Mouse (Mus musculus) forebrain, embryonic 14.5 days (tissue): ENCODE measurements around the gene Ndufb10. TPM values are rescaled to one million over a fixed set of nuclear protein-coding genes. Genes with fewer than 3 reads are reported as not detected.

Source experiments
- ATAC-seq: fragments of 200-750 bp; cut with Nextera tagmentation; 2 replicates; pipeline ENCODE4 v1.8.0; 2017; ENCODE audit warnings: mild to moderate bottlenecking, moderate library complexity
- DNase-seq: peaks from one replicate; pipeline ENCODE4 v3.0.0-alpha.2; 2015; ENCODE audit warnings: low spot score
- H3K27ac ChIP-seq: fragments of 300-500 bp; sonication (generic); 2 replicates; pipeline ENCODE4 v1.5.1; 2014; ENCODE audit warnings: low read depth, mild to moderate bottlenecking, control low read depth, low read length, moderate library complexity
- H3K27me3 ChIP-seq: fragments of 300-500 bp; sonication (generic); replicated peaks from 2 replicates; pipeline ENCODE4 v1.6.1; 2014; ENCODE audit warnings: low read length, control low read depth, mixed read lengths; ENCODE audit not compliant: control insufficient read depth, insufficient read depth
- H3K36me3 ChIP-seq: fragments of 300-500 bp; sonication (generic); 2 replicates; pipeline ENCODE4 v1.6.1; 2014; ENCODE audit warnings: low read length, control low read depth; ENCODE audit not compliant: control insufficient read depth, insufficient read depth
- H3K4me1 ChIP-seq: fragments of 300-500 bp; sonication (generic); 2 replicates; pipeline ENCODE4 v1.6.1; 2014; ENCODE audit warnings: antibody characterized with exemption, low read length, control low read depth; ENCODE audit not compliant: control insufficient read depth, insufficient read depth
- H3K4me2 ChIP-seq: fragments of 300-500 bp; sonication (generic); 2 replicates; pipeline ENCODE4 v1.6.1; 2014; ENCODE audit warnings: mild to moderate bottlenecking, control low read depth, low read length
- H3K4me3 ChIP-seq: fragments of 300-500 bp; sonication (generic); 2 replicates; pipeline ENCODE4 v1.5.1; 2014; ENCODE audit warnings: low read depth, low read length, control low read depth
- H3K9ac ChIP-seq: fragments of 300-500 bp; sonication (generic); 2 replicates; pipeline ENCODE4 v1.6.1; 2014; ENCODE audit warnings: mild to moderate bottlenecking, low read length, control low read depth, moderate library complexity
- H3K9me3 ChIP-seq: fragments of 300-500 bp; sonication (generic); replicated peaks from 2 replicates; pipeline ENCODE4 v1.6.1; 2016; ENCODE audit warnings: low read length, control low read depth, mixed read lengths; ENCODE audit not compliant: control insufficient read depth
- WGBS: fragments of 180-500 bp; shearing (Covaris S2); extraction: QIAGEN DNeasy Blood & Tissue Kit; methylation state at CpG from one replicate; pipeline ENCODE4 v1.1.7; 2014; 5-methylcytosine and 5-hydroxymethylcytosine counted together
- polyA plus RNA-seq: library from polyadenylated mRNA; unstranded; fragments of >200 nt; fragmentation: Nextera tagmentation; extraction: Ambion mirVana; gene quantifications from 2 replicates; pipeline ENCODE4 v1.2.1, GENCODE M21; 2014

Gene Ndufb10
- polyA plus RNA-seq, 1 experiment from 2014 or later = 312 TPM

GRCm38 (mm10) chr17:24705821-24706220, 18.5 kb downstream of the Ndufb10 start:
- ATAC-seq = no peak
- DNase-seq = no peak
- Histone ChIP-seq H3K27ac (no peak overlapping the region), H3K4me1 (peaks cover 2% of the 10 kb centered on the region), H3K27me3 (no peaks in the 10 kb centered on the region), H3K9me3 (no peaks in the 10 kb centered on the region), H3K4me2 (no peak overlapping the region), H3K36me3 (peaks cover 38% of the 10 kb centered on the region), H3K9ac (no peak overlapping the region), H3K4me3 (no peak overlapping the region)
- 95% methylated on average over 3 of the region's 3 CpGs for WGBS

GRCm38 (mm10) chr17:24701251-24701650, 23.0 kb downstream of the Ndufb10 start:
- no peaks in the 10 kb centered on the region for H3K27me3 ChIP-seq
- no peaks in the 10 kb centered on the region for H3K9me3 ChIP-seq
- H3K36me3 ChIP-seq = peaks cover 51% of the 10 kb centered on the region
- DNase-seq (no peak), ATAC-seq (no peak)
- H3K4me3 ChIP-seq = no peak overlapping the region
- no peak overlapping the region for H3K9ac ChIP-seq
- peaks cover 6% of the 10 kb centered on the region; the same call in 1 of the 2 replicates for H3K4me1 ChIP-seq
- 91% methylated on average over 9 of the region's 9 CpGs for WGBS
- H3K4me2 ChIP-seq = no peak overlapping the region
- H3K27ac ChIP-seq = no peak overlapping the region

GRCm38 (mm10) chr17:24699473-24699872, 24.8 kb downstream of the Ndufb10 start:
- Histone ChIP-seq H3K4me3 (no peak overlapping the region), H3K9ac (no peak overlapping the region), H3K27ac (no peak overlapping the region), H3K27me3 (no peaks in the 10 kb centered on the region), H3K36me3 (peaks cover 45% of the 10 kb centered on the region), H3K9me3 (no peaks in the 10 kb centered on the region), H3K4me2 (no peak overlapping the region), H3K4me1 (peaks cover 11% of the 10 kb centered on the region)
- no peak for ATAC-seq
- WGBS = 83% methylated on average over 2 of the region's 2 CpGs
- DNase-seq = no peak

GRCm38 (mm10) chr17:24698715-24699114, 25.6 kb downstream of the Ndufb10 start:
- 67% methylated on average over 9 of the region's 9 CpGs for WGBS
- H3K9ac ChIP-seq = no peak overlapping the region
- H3K4me1 ChIP-seq = peaks cover 11% of the 10 kb centered on the region
- DNase-seq = no peak
- H3K9me3 ChIP-seq = no peaks in the 10 kb centered on the region
- H3K27me3 ChIP-seq = no peaks in the 10 kb centered on the region
- no peak overlapping the region for H3K27ac ChIP-seq
- ATAC-seq = no peak
- H3K36me3 ChIP-seq = peaks cover 37% of the 10 kb centered on the region
- no peak overlapping the region for H3K4me2 ChIP-seq
- no peak overlapping the region for H3K4me3 ChIP-seq

GRCm38 (mm10) chr17:24697985-24698384, 26.3 kb downstream of the Ndufb10 start:
- H3K27ac ChIP-seq = no peak overlapping the region
- 15% methylated on average over 5 of the region's 5 CpGs for WGBS
- no peaks in the 10 kb centered on the region for H3K9me3 ChIP-seq
- no peak overlapping the region for H3K4me2 ChIP-seq
- peaks cover 11% of the 10 kb centered on the region for H3K4me1 ChIP-seq
- no peaks in the 10 kb centered on the region for H3K27me3 ChIP-seq
- no peak overlapping the region for H3K9ac ChIP-seq
- DNase-seq (no peak), ATAC-seq (no peak)
- H3K4me3 ChIP-seq = no peak overlapping the region
- peaks cover 38% of the 10 kb centered on the region for H3K36me3 ChIP-seq

GRCm38 (mm10) chr17:24696011-24696697, 28.1 kb downstream of the Ndufb10 start, which contains the start of the genes Gfer and Noxo1:
TSS of gene Gfer (minus strand) at chr17:24696156.
TSS of gene Noxo1 (plus strand) at chr17:24696234.
- ATAC-seq (peak; percentile 94), DNase-seq (peak; percentile 87)
- no peaks in the 10 kb centered on the region for H3K9me3 ChIP-seq
- peak within 1 kb of the TSS; percentile 80 for H3K27ac ChIP-seq
- peaks cover 12% of the 10 kb centered on the region for H3K4me1 ChIP-seq
- peaks cover 23% of the 10 kb centered on the region for H3K36me3 ChIP-seq
- H3K9ac ChIP-seq = peak within 1 kb of the TSS; percentile 85
- under 1% methylated on average over 70 of the region's 76 CpGs for WGBS
- H3K27me3 ChIP-seq = no peaks in the 10 kb centered on the region
- H3K4me3 ChIP-seq = peak within 1 kb of the TSS; percentile 73
- peak within 1 kb of the TSS; percentile 80 for H3K4me2 ChIP-seq

GRCm38 (mm10) chr17:24695326-24696010, 28.8 kb downstream of the Ndufb10 start:
- Histone ChIP-seq H3K27ac (peak overlapping the region; percentile 80), H3K27me3 (0 out of 2 replicates have a peak, but pooled peaks cover 5% of the 10 kb centered on the region), H3K4me3 (peak overlapping the region; percentile 73), H3K4me2 (peak overlapping the region; percentile 80), H3K9ac (peak overlapping the region; percentile 85), H3K9me3 (no peaks in the 10 kb centered on the region), H3K4me1 (peaks cover 14% of the 10 kb centered on the region), H3K36me3 (peaks cover 16% of the 10 kb centered on the region)
- ATAC-seq (no peak; the same call in none of the 2 replicates), DNase-seq (no peak)
- WGBS = 7% methylated on average over 51 of the region's 51 CpGs

GRCm38 (mm10) chr17:24692385-24692784, 31.9 kb downstream of the Ndufb10 start:
- Histone ChIP-seq H3K27ac (no peak overlapping the region), H3K9me3 (no peaks in the 10 kb centered on the region), H3K4me1 (peaks cover 14% of the 10 kb centered on the region), H3K4me3 (no peak overlapping the region), H3K9ac (no peak overlapping the region), H3K27me3 (peaks cover 16% of the 10 kb centered on the region), H3K36me3 (peaks cover 7% of the 10 kb centered on the region; the same call in 1 of the 2 replicates), H3K4me2 (no peak overlapping the region)
- 84% methylated on average over 5 of the region's 5 CpGs for WGBS
- DNase-seq (no peak), ATAC-seq (no peak)
